In the genomic region with DNA sequence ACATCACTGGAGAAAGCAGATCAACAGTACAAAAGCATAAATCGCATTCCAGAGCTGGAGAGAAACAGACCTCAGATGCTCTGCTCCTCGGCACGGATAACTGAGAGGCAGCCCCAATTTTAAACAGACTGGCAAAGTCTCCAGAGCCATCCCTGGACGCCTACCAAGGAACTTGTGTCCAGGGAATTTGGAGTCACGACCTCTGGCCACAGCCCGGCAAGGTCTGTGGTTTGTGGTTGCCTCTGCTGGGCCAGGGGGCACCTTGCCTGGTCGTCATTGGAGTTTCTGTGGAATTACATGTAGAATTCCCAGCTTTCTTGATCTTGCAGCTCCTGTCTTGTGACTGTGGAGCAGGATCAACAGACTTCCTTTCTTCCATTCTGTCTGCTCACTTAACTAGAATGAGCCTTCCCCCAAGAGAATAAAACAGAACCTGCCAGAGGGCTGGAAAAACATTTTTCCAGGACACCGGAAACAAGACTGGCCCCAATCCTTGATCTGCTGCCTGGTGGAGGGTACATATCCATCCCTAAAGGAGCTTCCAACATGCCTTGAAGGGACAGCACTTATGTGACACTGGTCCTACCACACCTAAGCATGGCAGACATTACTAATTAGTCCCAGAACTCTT, we compare ENCODE assay signal across 11 mouse cellular contexts. TPM values are rescaled to one million over a fixed set of nuclear protein-coding genes. Genes with fewer than 3 reads are reported as not detected.
A peak's percentile ranks its signal among the peaks of the same experiment; 100 is the strongest.
DNase-seq lines count a peak whose midpoint lies in the region; ATAC-seq and TF ChIP-seq lines count a peak whose summit lies in the region.
"Had no signal": no experiment of that assay in that cellular context is flagged by ENCODE, and none has a peak within 500 bp of the region (broad histone marks: within the 10 kb centered on the region; RNA-seq: fewer than 3 reads in every experiment).

No protein-coding gene starts in this region.

- no peak overlapping the region for H3K9ac ChIP-seq in heart, embryonic 14.5 days (ENCODE audit: low read length)
- H3K9ac ChIP-seq in hindbrain, embryonic 13.5 days: no peak overlapping the region
- no peak overlapping the region for H3K9ac ChIP-seq in limb, embryonic 14.5 days (ENCODE audit: low read depth, low read length, severe bottlenecking)
- no peak overlapping the region for H3K9ac ChIP-seq in intestine, embryonic 16.5 days (ENCODE audit: low read depth, low read length)

- no peak overlapping the region for H3K27ac ChIP-seq in heart, embryonic 14.5 days (replicated peaks in 1 of 2; ENCODE audit: control insufficient read depth in 1 of 2, insufficient read depth in 1 of 2, low read depth in 2 of 2, low read length in 2 of 2)
- no peak overlapping the region for H3K27ac ChIP-seq in hindbrain, embryonic 13.5 days
- H3K27ac ChIP-seq in limb, embryonic 14.5 days (replicated peaks; ENCODE audit: low read depth, low read length): peak overlapping the region; percentile 35; the same call in 1 of the 2 replicates
- H3K27ac ChIP-seq in intestine, embryonic 16.5 days (ENCODE audit: low read length): no peak overlapping the region

- H3K27me3 ChIP-seq in heart, embryonic 14.5 days (ENCODE audit: control insufficient read depth, insufficient read depth, low read length): no peaks in the 10 kb centered on the region
- peaks cover 6% of the 10 kb centered on the region; the same call in 1 of the 2 replicates for H3K27me3 ChIP-seq in hindbrain, embryonic 13.5 days
- no peaks in the 10 kb centered on the region for H3K27me3 ChIP-seq in limb, embryonic 14.5 days (ENCODE audit: control insufficient read depth, insufficient read depth, low read length)
- H3K27me3 ChIP-seq in intestine, embryonic 16.5 days (replicated peaks; ENCODE audit: control insufficient read depth, insufficient read depth, low read length): no peaks in the 10 kb centered on the region

- H3K4me3 ChIP-seq in heart, embryonic 14.5 days (ENCODE audit: control insufficient read depth in 1 of 2, insufficient read depth in 1 of 2, low read depth in 1 of 2, low read length in 2 of 2): no peak overlapping the region
- no peak overlapping the region for H3K4me3 ChIP-seq in hindbrain, embryonic 13.5 days
- H3K4me3 ChIP-seq in limb, embryonic 14.5 days (replicated peaks; ENCODE audit: low read length): no peak overlapping the region
- no peak overlapping the region for H3K4me3 ChIP-seq in intestine, embryonic 16.5 days (ENCODE audit: low read length)

- TF ChIP-seq POLR2A in limb, embryonic 14.5 days (IDR thresholded peaks at IDR 0.05; ENCODE audit: borderline replicate concordance, extremely low read depth, insufficient read depth, insufficient read length): no peak

- peak overlapping the region; percentile 59; the same call in 1 of the 2 replicates for H3K4me2 ChIP-seq in heart, embryonic 14.5 days (ENCODE audit: low read length)
- peak overlapping the region; percentile 48; the same call in 1 of the 2 replicates for H3K4me2 ChIP-seq in hindbrain, embryonic 13.5 days
- H3K4me2 ChIP-seq in limb, embryonic 14.5 days (replicated peaks; ENCODE audit: low read depth, low read length, severe bottlenecking): no peak overlapping the region
- no peak overlapping the region for H3K4me2 ChIP-seq in intestine, embryonic 16.5 days (ENCODE audit: low read depth, low read length)

- no peak for DNase-seq in heart, postnatal 36 days
- DNase-seq in NIH3T3 (ENCODE audit: low read depth): peak; percentile 88
- no peak for DNase-seq in limb, embryonic 14.5 days (ENCODE audit: low spot score)
- no peak for DNase-seq in urinary bladder, postnatal 14 days (ENCODE audit: low spot score)
- DNase-seq: embryo, embryonic 11 days; lung, postnatal 14 days; right cerebral cortex, postnatal 4 days had no signal

- ATAC-seq in heart, embryonic 14.5 days (ENCODE audit: insufficient number of reproducible peaks, insufficient read depth, low FRiP score, low read depth): no peak
- no peak for ATAC-seq in hindbrain, embryonic 13.5 days (ENCODE audit: low FRiP score)
- no peak for ATAC-seq in limb, embryonic 14.5 days (ENCODE audit: low FRiP score, low read depth)
- ATAC-seq in intestine, embryonic 16.5 days: no peak

- intact Hi-C loops in heart, postnatal 36 days (cut with DNase I): loop anchor here (1.0 kb wide), 1 partner anchor 10 kb away; no protein-coding TSS in a partner anchor

- H3K9me3 ChIP-seq in heart, embryonic 14.5 days (ENCODE audit: control insufficient read depth, low read length): no peaks in the 10 kb centered on the region
- H3K9me3 ChIP-seq in hindbrain, embryonic 13.5 days: no peaks in the 10 kb centered on the region
- H3K9me3 ChIP-seq in limb, embryonic 14.5 days (ENCODE audit: control insufficient read depth, low read length): no peaks in the 10 kb centered on the region
- H3K9me3 ChIP-seq in intestine, embryonic 16.5 days (ENCODE audit: control insufficient read depth, low read length): no peaks in the 10 kb centered on the region

- H3K36me3 ChIP-seq in heart, embryonic 14.5 days (ENCODE audit: control insufficient read depth, insufficient read depth, low read length): no peaks in the 10 kb centered on the region
- H3K36me3 ChIP-seq in hindbrain, embryonic 13.5 days: no peaks in the 10 kb centered on the region
- H3K36me3 ChIP-seq in limb, embryonic 14.5 days (ENCODE audit: control insufficient read depth, insufficient read depth, low read length): no peaks in the 10 kb centered on the region
- H3K36me3 ChIP-seq in intestine, embryonic 16.5 days (ENCODE audit: control insufficient read depth, insufficient read depth, low read length): no peaks in the 10 kb centered on the region
- H3K36me3 ChIP-seq: G1E had no signal

- H3K4me1 ChIP-seq in heart, embryonic 14.5 days (ENCODE audit: control insufficient read depth in 2 of 2, insufficient read depth in 2 of 2, low read length in 2 of 2): peaks cover 29 to 38% of the 10 kb centered on the region in 2 experiments
- H3K4me1 ChIP-seq in hindbrain, embryonic 13.5 days (replicated peaks): peaks cover 30% of the 10 kb centered on the region
- H3K4me1 ChIP-seq in limb, embryonic 14.5 days (ENCODE audit: control insufficient read depth, insufficient read depth, low read length): peaks cover 35% of the 10 kb centered on the region
- peaks cover 28% of the 10 kb centered on the region for H3K4me1 ChIP-seq in intestine, embryonic 16.5 days (ENCODE audit: control insufficient read depth, insufficient read depth, low read length)

- WGBS in heart, embryonic 14.5 days: 56% methylated on average over 8 of the region's 8 CpGs
- whole genome bisulfite sequencing in hindbrain, embryonic 13.5 days: 56% methylated on average over 8 of the region's 8 CpGs
- 43% methylated on average over 8 of the region's 8 CpGs for WGBS in limb, embryonic 14.5 days
- WGBS in intestine, embryonic 16.5 days: 57% methylated on average over 8 of the region's 8 CpGs

RNA-seq across cellular contexts. Expression of a gene that starts 19.1 kb away (rescaled TPM):
- polyA plus RNA-seq in heart, embryonic 14.5 days (2014; fragmentation: Nextera tagmentation; extraction: Ambion mirVana): 4.3 TPM in 2 replicates
- 10 to 100 TPM; 21.2 to 21.3 TPM for total RNA-seq in heart, postnatal 36 days (2021)
- polyA plus RNA-seq in hindbrain, embryonic 13.5 days (2015; fragmentation: Nextera tagmentation; extraction: Ambion mirVana): 3.3 and 4.6 TPM in 2 replicates
- polyA plus RNA-seq in limb, embryonic 14.5 days (2012; rRNA removed): 2.8 and 3.7 TPM in 2 replicates
- 2.2 and 2.9 TPM in 2 replicates for polyA plus RNA-seq in limb, embryonic 14.5 days (2014; fragmentation: Nextera tagmentation; extraction: Ambion mirVana)
- polyA plus RNA-seq in intestine, embryonic 16.5 days (2015; fragmentation: Nextera tagmentation; extraction: Ambion mirVana): 0.79 and 2.1 TPM in 2 replicates
- polyA plus RNA-seq: G1E had no signal

Comparison
In these comparisons a context has a peak if more than half of its experiments do, and no peak if none do; other contexts are left out.
1. H3K4me2 ChIP-seq: peak in heart, embryonic 14.5 days (single experiment) and hindbrain, embryonic 13.5 days (single experiment); none in limb, embryonic 14.5 days (single experiment) and intestine, embryonic 16.5 days (single experiment).